Mouse (Mus musculus) neural tube, embryonic 11.5 days (tissue): ENCODE results near the gene Tfe3. TPM values are rescaled to one million over a fixed set of nuclear protein-coding genes. Genes with fewer than 3 reads are reported as not detected.
A peak's percentile ranks its signal among the peaks of the same experiment; 100 is the strongest.
"Not testable (repeated sequence)": the region's sequence is repeated elsewhere in the genome, so short reads cannot be mapped to it uniquely, and the experiment has no call there.

ENCODE experiments used
- ATAC-seq: fragments of 200-750 bp; cut with Nextera tagmentation; 2 replicates; pipeline ENCODE4 v1.8.0; 2017; ENCODE audit warnings: moderate number of reproducible peaks, mild to moderate bottlenecking, moderate TSS enrichment, moderate library complexity; ENCODE audit not compliant: insufficient read depth, low FRiP score, low TSS enrichment
- DNase-seq: peaks from one replicate; pipeline ENCODE4 v3.0.0-alpha.2; 2015; ENCODE audit warnings: low spot score
- H3K27ac ChIP-seq: fragments of 300-500 bp; sonication (generic); 2 replicates; pipeline ENCODE4 v1.5.1; 2014; ENCODE audit warnings: low read depth, mild to moderate bottlenecking, low read length
- H3K27me3 ChIP-seq: fragments of 300-500 bp; sonication (generic); 2 replicates; pipeline ENCODE4 v1.6.1; 2014; ENCODE audit warnings: mild to moderate bottlenecking, low read length, mixed read lengths; ENCODE audit not compliant: control insufficient read depth, insufficient read depth
- H3K36me3 ChIP-seq: fragments of 300-500 bp; sonication (generic); 2 replicates; pipeline ENCODE4 v1.6.1; 2014; ENCODE audit warnings: mild to moderate bottlenecking, low read length, moderate library complexity, mixed read lengths; ENCODE audit not compliant: control insufficient read depth, insufficient read depth
- H3K4me1 ChIP-seq: fragments of 300-500 bp; sonication (generic); 2 replicates; pipeline ENCODE4 v1.6.1; 2014; ENCODE audit warnings: low read length, mixed read lengths; ENCODE audit not compliant: control insufficient read depth, insufficient read depth
- H3K4me2 ChIP-seq: fragments of 300-500 bp; sonication (generic); 2 replicates; pipeline ENCODE4 v1.6.1; 2014; ENCODE audit warnings: low read depth, mild to moderate bottlenecking, moderate library complexity
- H3K4me3 ChIP-seq: fragments of 300-500 bp; sonication (generic); 2 replicates; pipeline ENCODE4 v1.5.1; 2014; ENCODE audit warnings: low read depth, low read length
- H3K9ac ChIP-seq: fragments of 300-500 bp; sonication (generic); 2 replicates; pipeline ENCODE4 v1.6.1; 2014; ENCODE audit warnings: mild to moderate bottlenecking, low read length
- H3K9me3 ChIP-seq: fragments of 300-500 bp; sonication (generic); 2 replicates; pipeline ENCODE4 v1.6.1; 2016; ENCODE audit warnings: low read length; ENCODE audit not compliant: control insufficient read depth
- WGBS: fragments of 180-500 bp; shearing (Covaris S2); extraction: QIAGEN DNeasy Blood & Tissue Kit; methylation state at CpG from one replicate; pipeline ENCODE4 v1.1.7; 2014; 5-methylcytosine and 5-hydroxymethylcytosine counted together
- polyA plus RNA-seq: library from polyadenylated mRNA; unstranded; fragments of >200 nt; fragmentation: Nextera tagmentation; extraction: Ambion mirVana; gene quantifications from 2 replicates; pipeline ENCODE4 v1.2.1, GENCODE M21; 2014

The Tfe3 gene
- polyA plus RNA-seq, 1 experiment from 2014 or later: 25.9 TPM

GRCm38 (mm10) chrX:7743470-7743869 is 18.9 kb upstream of the Tfe3 start:
- Histone ChIP-seq H3K4me3 (no peak overlapping the region), H3K4me2 (no peak overlapping the region), H3K4me1 (no peaks in the 10 kb centered on the region), H3K27ac (no peak overlapping the region), H3K36me3 (no peaks in the 10 kb centered on the region), H3K9me3 (no peaks in the 10 kb centered on the region), H3K9ac (no peak overlapping the region), H3K27me3 (no peaks in the 10 kb centered on the region)
- 51% methylated on average over 5 of the region's 5 CpGs for WGBS
- ATAC-seq (no peak), DNase-seq (no peak)

DNA sequence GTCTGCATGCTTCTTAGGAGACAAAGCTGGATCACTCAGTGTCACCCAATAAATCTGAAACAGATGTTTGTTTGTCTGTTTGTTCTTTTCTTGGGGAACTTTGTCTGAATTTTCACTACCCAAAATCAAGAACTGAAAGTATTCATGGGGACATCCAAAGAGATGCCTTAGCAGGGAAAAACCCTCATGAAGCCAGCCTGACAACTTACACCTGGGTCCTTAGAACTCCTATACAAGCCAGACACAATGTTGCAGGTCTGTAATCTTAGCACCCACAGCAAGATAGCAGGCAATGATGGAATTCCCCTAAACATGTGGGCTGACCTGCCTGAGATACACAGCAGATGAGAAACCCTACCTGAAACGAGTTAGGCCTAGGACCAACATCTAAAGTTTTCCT is 17.4 kb upstream of the Tfe3 start:
- Histone ChIP-seq H3K27ac (no peak overlapping the region), H3K4me3 (no peak overlapping the region), H3K36me3 (no peaks in the 10 kb centered on the region), H3K4me2 (no peak overlapping the region), H3K4me1 (no peaks in the 10 kb centered on the region), H3K9me3 (no peaks in the 10 kb centered on the region), H3K9ac (no peak overlapping the region), H3K27me3 (no peaks in the 10 kb centered on the region)
- no peak for DNase-seq
- 70% methylated on average over 1 of the region's 1 CpGs for WGBS
- no peak for ATAC-seq

DNA sequence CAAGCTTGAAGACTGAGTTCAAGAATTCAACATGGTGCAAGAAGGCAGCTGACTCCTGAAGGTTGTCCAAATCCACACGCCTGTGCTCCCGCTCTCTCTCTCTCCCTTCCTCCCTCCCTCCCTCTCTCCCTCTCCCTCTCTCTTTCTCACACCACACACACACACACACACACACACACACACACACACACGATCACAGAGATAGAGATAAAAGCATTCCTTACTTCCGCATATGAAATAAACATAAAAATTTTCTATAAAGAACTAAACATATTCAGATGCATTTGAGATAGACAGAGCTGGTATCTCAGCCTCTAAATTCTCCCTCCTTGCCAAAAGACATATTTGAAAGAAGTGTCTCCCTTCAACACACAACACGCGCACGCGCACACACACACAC is 16.9 kb upstream of the Tfe3 start:
- 97% methylated on average over 8 of the region's 8 CpGs for WGBS
- ATAC-seq (no peak), DNase-seq (no peak)
- H3K27me3 ChIP-seq: no peaks in the 10 kb centered on the region
- H3K4me1 ChIP-seq: no peaks in the 10 kb centered on the region
- no peak overlapping the region for H3K4me3 ChIP-seq
- no peaks in the 10 kb centered on the region for H3K9me3 ChIP-seq
- no peak overlapping the region for H3K9ac ChIP-seq
- H3K27ac ChIP-seq: no peak overlapping the region
- H3K36me3 ChIP-seq: no peaks in the 10 kb centered on the region
- no peak overlapping the region for H3K4me2 ChIP-seq

GRCm38 (mm10) chrX:7750432-7751116 is 11.8 kb upstream of the Tfe3 start, which contains the start of gene Ccdc120:
Gene Ccdc120, minus strand, starts transcription at chrX:7750905.
- H3K27me3 ChIP-seq: no peaks in the 10 kb centered on the region
- peak; percentile 85 for DNase-seq
- WGBS: 8% methylated on average over 40 of the region's 56 CpGs
- peak within 1 kb of the TSS; percentile 54 for H3K4me2 ChIP-seq
- peak within 1 kb of the TSS; percentile 62 for H3K4me3 ChIP-seq
- H3K27ac ChIP-seq: no peak within 1 kb of the TSS
- H3K9ac ChIP-seq: peak within 1 kb of the TSS; percentile 62
- no peaks in the 10 kb centered on the region for H3K36me3 ChIP-seq
- no peaks in the 10 kb centered on the region for H3K4me1 ChIP-seq
- no peaks in the 10 kb centered on the region for H3K9me3 ChIP-seq
- peak; percentile 65; the same call in 1 of the 2 replicates for ATAC-seq

GRCm38 (mm10) chrX:7753627-7754026 is 8.7 kb upstream of the Tfe3 start:
- H3K27ac ChIP-seq, H3K9me3 ChIP-seq, H3K9ac ChIP-seq, ATAC-seq, H3K4me3 ChIP-seq, H3K4me2 ChIP-seq, H3K27me3 ChIP-seq, H3K4me1 ChIP-seq, H3K36me3 ChIP-seq, DNase-seq: not testable (repeated sequence)
- WGBS: 26% methylated on average over 3 of the region's 3 CpGs

DNA sequence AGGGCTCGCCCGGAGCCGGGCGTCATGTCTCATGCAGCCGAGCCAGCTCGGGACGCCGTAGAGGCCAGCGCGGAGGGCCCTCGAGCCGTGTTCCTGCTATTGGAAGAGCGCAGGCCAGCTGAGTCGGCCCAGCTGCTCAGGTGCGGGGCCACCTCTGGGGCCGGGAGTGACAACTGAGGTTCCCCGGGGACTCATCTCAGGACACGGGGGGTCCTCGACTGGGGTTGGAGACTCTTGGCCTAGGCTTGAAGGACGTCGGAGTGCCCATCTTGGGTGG is 499 bp downstream of the Tfe3 start:
- WGBS: 28% methylated on average over 20 of the region's 21 CpGs
- Histone ChIP-seq H3K36me3 (no peaks in the 10 kb centered on the region), H3K4me2 (peak overlapping the region; percentile 65), H3K4me1 (no peaks in the 10 kb centered on the region; the same call in 1 of the 2 replicates), H3K27me3 (no peaks in the 10 kb centered on the region), H3K9me3 (no peaks in the 10 kb centered on the region), H3K27ac (no peak overlapping the region), H3K9ac (peak overlapping the region; percentile 47), H3K4me3 (peak overlapping the region; percentile 63)
- peak; percentile 22; the same call in 1 of the 2 replicates for ATAC-seq
- DNase-seq: no peak

DNA sequence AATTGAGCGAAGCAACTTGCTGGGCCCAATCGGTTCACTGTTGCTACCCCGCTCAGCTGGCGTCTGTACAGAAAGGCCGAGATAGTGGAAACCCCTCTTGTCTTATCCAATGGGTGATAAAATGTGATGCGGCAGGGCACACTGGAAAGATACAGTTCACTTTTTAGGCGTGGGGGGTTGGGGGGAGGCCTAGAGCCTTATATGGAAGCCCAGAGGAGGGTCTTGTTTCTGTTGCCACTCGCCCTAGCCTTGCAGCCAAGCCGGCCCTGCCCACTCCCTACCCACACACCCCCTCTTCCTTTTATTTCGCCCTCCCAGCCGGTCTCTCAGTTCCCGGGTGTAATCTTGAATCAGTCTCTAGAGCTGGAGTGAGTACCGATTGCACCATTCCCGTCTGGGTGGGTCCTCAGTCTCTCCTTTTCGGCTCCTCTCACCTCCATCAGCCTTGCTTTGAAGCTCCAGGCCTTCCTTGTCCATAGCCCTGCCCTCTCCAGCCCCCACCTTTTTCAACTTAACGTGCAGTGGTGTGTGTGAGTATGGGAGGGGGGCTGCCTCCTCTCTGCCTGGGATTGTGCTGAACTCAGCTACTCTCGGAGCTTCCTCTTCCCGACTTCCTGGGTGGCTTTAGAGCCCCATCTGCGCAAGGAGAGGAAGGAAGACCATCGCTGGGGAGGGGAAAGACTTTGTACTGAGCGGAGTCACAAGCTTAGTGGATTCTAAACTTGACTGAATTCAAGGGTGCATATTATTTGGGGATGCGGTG is 1.5 kb downstream of the Tfe3 start:
- Histone ChIP-seq H3K36me3 (no peaks in the 10 kb centered on the region), H3K4me1 (no peaks in the 10 kb centered on the region; the same call in 1 of the 2 replicates), H3K9ac (peak overlapping the region; percentile 41), H3K4me2 (peak overlapping the region; percentile 65), H3K4me3 (peak overlapping the region; percentile 63), H3K27me3 (no peaks in the 10 kb centered on the region), H3K27ac (no peak overlapping the region), H3K9me3 (no peaks in the 10 kb centered on the region)
- ATAC-seq (no peak), DNase-seq (peak; percentile 24)
- 18% methylated on average over 22 of the region's 22 CpGs for WGBS

DNA sequence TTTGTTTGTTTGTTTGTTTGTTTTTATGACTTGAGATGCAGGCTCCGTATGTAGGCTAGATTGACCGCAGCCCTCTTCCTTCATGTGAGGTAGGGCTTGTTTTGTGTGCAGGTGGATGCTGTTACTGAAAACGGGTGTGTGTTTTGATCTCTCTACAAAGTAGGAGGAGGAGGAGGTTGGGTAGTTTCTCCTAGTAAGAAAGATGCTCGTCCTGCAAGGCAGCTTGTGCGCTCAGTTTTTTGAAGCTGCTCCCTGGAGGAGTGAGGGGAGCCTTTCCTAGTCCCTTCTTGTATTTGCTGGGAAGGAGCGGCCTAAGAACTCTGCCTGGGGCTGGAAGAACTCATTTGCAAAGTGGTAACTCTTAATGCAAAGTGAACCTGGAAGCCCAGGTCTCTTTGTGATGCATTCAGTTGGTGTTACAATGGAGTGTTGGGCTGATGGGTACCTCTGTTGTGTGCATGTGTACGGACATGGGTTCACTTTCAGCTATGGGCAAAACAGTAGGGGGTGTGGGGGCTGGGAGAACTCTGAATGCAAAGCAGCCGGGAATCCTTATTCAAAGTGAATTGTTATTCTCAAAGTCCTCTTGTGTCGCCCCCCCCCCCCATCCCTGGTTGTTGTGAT is 2.4 kb downstream of the Tfe3 start:
- no peak overlapping the region for H3K9ac ChIP-seq

More for the DNA sequence above, 2.4 kb downstream of the Tfe3 start:
- Histone ChIP-seq H3K27me3 (no peaks in the 10 kb centered on the region), H3K4me1 (no peaks in the 10 kb centered on the region; the same call in 1 of the 2 replicates), H3K4me3 (peak overlapping the region; percentile 63), H3K9me3 (no peaks in the 10 kb centered on the region), H3K4me2 (peak overlapping the region; percentile 65), H3K27ac (no peak overlapping the region), H3K36me3 (0 out of 2 replicates have a peak, but pooled peaks cover 3% of the 10 kb centered on the region)
- no peak for DNase-seq
- 18% methylated on average over 9 of the region's 9 CpGs for WGBS
- no peak for ATAC-seq
